Mouse (Mus musculus): ENCODE results near the gene Spink8. TPM values are rescaled to one million over a fixed set of nuclear protein-coding genes. Genes with fewer than 3 reads are reported as not detected.
"Not testable (repeated sequence)": the region's sequence is repeated elsewhere in the genome, so short reads cannot be mapped to it uniquely, and the experiment has no call there.

Gene Spink8
- not detected in 2 replicates for polyA plus RNA-seq (2012; rRNA removed)

- DNase-seq (ENCODE audit: low read depth) = no peak
- TF ChIP-seq POLR2A (IDR thresholded peaks at IDR 0.05; ENCODE audit: borderline replicate concordance, extremely low read depth, insufficient read depth, insufficient read length, poor library complexity, severe bottlenecking) = no peak
- TF ChIP-seq CTCF (IDR thresholded peaks at IDR 0.05; ENCODE audit: borderline replicate concordance, extremely low read depth, insufficient read depth, insufficient read length) = no peak
Observed at GRCm38 (mm10) chr9:109811980-109812379, at the start of gene Spink8. Gene Spink8, plus strand, starts transcription at chr9:109812280.

- not testable (repeated sequence) for DNase-seq (ENCODE audit: low read depth)
Observed at GRCm38 (mm10) chr9:109766841-109767240, 45.2 kb upstream of the Spink8 start.

- DNase-seq (ENCODE audit: low read depth) = not testable (repeated sequence)
Observed at GRCm38 (mm10) chr9:109790570-109790969, 21.5 kb upstream of the Spink8 start, which contains the start of gene Fbxw27. Gene Fbxw27, minus strand, starts transcription at chr9:109790670.

- peak; percentile 1 for DNase-seq (ENCODE audit: low read depth)
- no peak for TF ChIP-seq POLR2A (IDR thresholded peaks at IDR 0.05; ENCODE audit: borderline replicate concordance, extremely low read depth, insufficient read depth, insufficient read length, poor library complexity, severe bottlenecking)
- TF ChIP-seq CTCF (IDR thresholded peaks at IDR 0.05; ENCODE audit: borderline replicate concordance, extremely low read depth, insufficient read depth, insufficient read length) = no peak
Observed at GRCm38 (mm10) chr9:109795221-109795620, 16.9 kb upstream of the Spink8 start.

GRCm38 (mm10) chr9:109795811-109796210 is 16.3 kb upstream of the Spink8 start:
- DNase-seq (ENCODE audit: low read depth) = peak; percentile 1
- no peak for TF ChIP-seq POLR2A (IDR thresholded peaks at IDR 0.05; ENCODE audit: borderline replicate concordance, extremely low read depth, insufficient read depth, insufficient read length, poor library complexity, severe bottlenecking)
- no peak for TF ChIP-seq CTCF (IDR thresholded peaks at IDR 0.05; ENCODE audit: borderline replicate concordance, extremely low read depth, insufficient read depth, insufficient read length)

- DNase-seq (ENCODE audit: low read depth) = peak; percentile 24
- TF ChIP-seq POLR2A (IDR thresholded peaks at IDR 0.05; ENCODE audit: borderline replicate concordance, extremely low read depth, insufficient read depth, insufficient read length, poor library complexity, severe bottlenecking) = no peak
- peak; percentile 59; the same call in 1 of the 2 replicates for TF ChIP-seq CTCF (IDR thresholded peaks at IDR 0.05; ENCODE audit: borderline replicate concordance, extremely low read depth, insufficient read depth, insufficient read length)
Observed at GRCm38 (mm10) chr9:109798051-109798450, 14.0 kb upstream of the Spink8 start.

GRCm38 (mm10) chr9:109805596-109805995 is 6.5 kb upstream of the Spink8 start:
- not testable (repeated sequence) for DNase-seq (ENCODE audit: low read depth)

GRCm38 (mm10) chr9:109806260-109806659 is 5.8 kb upstream of the Spink8 start:
- TF ChIP-seq CTCF (IDR thresholded peaks at IDR 0.05; ENCODE audit: borderline replicate concordance, extremely low read depth, insufficient read depth, insufficient read length) = no peak
- no peak for DNase-seq (ENCODE audit: low read depth)

- DNase-seq (ENCODE audit: low read depth) = no peak
- TF ChIP-seq POLR2A (IDR thresholded peaks at IDR 0.05; ENCODE audit: borderline replicate concordance, extremely low read depth, insufficient read depth, insufficient read length, poor library complexity, severe bottlenecking) (no peak), CTCF (IDR thresholded peaks at IDR 0.05; ENCODE audit: borderline replicate concordance, extremely low read depth, insufficient read depth, insufficient read length) (no peak)
Observed at GRCm38 (mm10) chr9:109806695-109807293, 5.3 kb upstream of the Spink8 start.

- no peak for DNase-seq (ENCODE audit: low read depth)
- TF ChIP-seq CTCF (IDR thresholded peaks at IDR 0.05; ENCODE audit: borderline replicate concordance, extremely low read depth, insufficient read depth, insufficient read length) = no peak
- no peak for TF ChIP-seq POLR2A (IDR thresholded peaks at IDR 0.05; ENCODE audit: borderline replicate concordance, extremely low read depth, insufficient read depth, insufficient read length, poor library complexity, severe bottlenecking)
Observed at GRCm38 (mm10) chr9:109807898-109808297, 4.2 kb upstream of the Spink8 start.

GRCm38 (mm10) chr9:109813424-109813823 is 1.3 kb downstream of the Spink8 start:
- TF ChIP-seq CTCF (IDR thresholded peaks at IDR 0.05; ENCODE audit: borderline replicate concordance, extremely low read depth, insufficient read depth, insufficient read length) (no peak), POLR2A (IDR thresholded peaks at IDR 0.05; ENCODE audit: borderline replicate concordance, extremely low read depth, insufficient read depth, insufficient read length, poor library complexity, severe bottlenecking) (no peak)
- DNase-seq (ENCODE audit: low read depth) = peak; percentile 57

- no peak for DNase-seq (ENCODE audit: low read depth)
- TF ChIP-seq POLR2A (IDR thresholded peaks at IDR 0.05; ENCODE audit: borderline replicate concordance, extremely low read depth, insufficient read depth, insufficient read length, poor library complexity, severe bottlenecking) = no peak
- TF ChIP-seq CTCF (IDR thresholded peaks at IDR 0.05; ENCODE audit: borderline replicate concordance, extremely low read depth, insufficient read depth, insufficient read length) = no peak
Observed at GRCm38 (mm10) chr9:109816341-109816740, 4.3 kb downstream of the Spink8 start.

- no peak for TF ChIP-seq POLR2A (IDR thresholded peaks at IDR 0.05; ENCODE audit: borderline replicate concordance, extremely low read depth, insufficient read depth, insufficient read length, poor library complexity, severe bottlenecking)
- no peak for TF ChIP-seq CTCF (IDR thresholded peaks at IDR 0.05; ENCODE audit: borderline replicate concordance, extremely low read depth, insufficient read depth, insufficient read length)
- DNase-seq (ENCODE audit: low read depth) = no peak
Observed at GRCm38 (mm10) chr9:109825739-109826138, 13.7 kb downstream of the Spink8 start.

Measured in brain, embryonic 14.5 days (tissue).